Mouse (Mus musculus): ENCODE results near the gene Atp2b4. TPM values are rescaled to one million over a fixed set of nuclear protein-coding genes. Genes with fewer than 3 reads are reported as not detected.

The Atp2b4 gene
- total and polyA plus RNA-seq, 3 experiments: 18.8 to 21.1 TPM; not detected in 1

- TF ChIP-seq TCF12 (IDR thresholded peaks at IDR 0.05; ENCODE audit: low read depth, low read length) (no peak), TAL1 (IDR thresholded peaks at IDR 0.05; ENCODE audit: low read length) (no peak), JUND (IDR thresholded peaks at IDR 0.05; ENCODE audit: low read depth, low read length) (no peak), POLR2A (IDR thresholded peaks at IDR 0.05; ENCODE audit: control insufficient read depth in 1 of 2, insufficient read depth in 1 of 2, low read depth in 1 of 2, low read length in 2 of 2, poor library complexity in 1 of 2) (no peak)
- H3K4me1 ChIP-seq (ENCODE audit: control insufficient read depth in 1 of 2, insufficient read depth in 2 of 2, low read length in 2 of 2): peaks cover 22 to 47% of the 10 kb centered on the region in 2 experiments
Observed at GRCm38 (mm10) chr1:133797327-133797978, 3.4 kb downstream of the Atp2b4 start.

GRCm38 (mm10) chr1:133793646-133794045 lies 7.2 kb downstream of the Atp2b4 start:
- DNase-seq (ENCODE audit: low read depth, low spot score): peak; percentile 53
- Histone ChIP-seq H3K79me2 (ENCODE audit: control insufficient read depth, insufficient read depth, low read length, poor library complexity) (no peaks in the 10 kb centered on the region), H3K4me3 (ENCODE audit: control insufficient read depth in 1 of 2, insufficient read depth in 1 of 2, low read depth in 2 of 2, low read length in 2 of 2) (no peak overlapping the region), H3K4me1 (ENCODE audit: control insufficient read depth in 1 of 2, insufficient read depth in 2 of 2, low read length in 2 of 2) (peaks cover 11 to 26% of the 10 kb centered on the region in 2 experiments), H3K27ac (ENCODE audit: control insufficient read depth, low read depth, low read length) (no peak overlapping the region), H3K9ac (ENCODE audit: control insufficient read depth, low read depth, low read length, poor library complexity, severe bottlenecking) (no peak overlapping the region), H3K9me3 (replicated peaks; ENCODE audit: insufficient read depth, low read length) (no peaks in the 10 kb centered on the region), H3K27me3 (ENCODE audit: control insufficient read depth in 1 of 2, insufficient read depth in 2 of 2, low read length in 2 of 2) (no peaks in the 10 kb centered on the region), H3K36me3 (ENCODE audit: control insufficient read depth in 1 of 2, insufficient read depth in 2 of 2, low read length in 2 of 2) (peaks cover 0 to 20% of the 10 kb centered on the region in 2 experiments; a peak in 2 of 4 replicates)
- peak; percentile 8; the same call in 1 of the 2 replicates for TF ChIP-seq GATA1 (IDR thresholded peaks at IDR 0.05; ENCODE audit: low read depth, low read length)
- TF ChIP-seq TCF12 (IDR thresholded peaks at IDR 0.05; ENCODE audit: low read depth, low read length): no peak
- no peak for TF ChIP-seq ZKSCAN1 (IDR thresholded peaks at IDR 0.05; ENCODE audit: low read depth, low read length)
- TF ChIP-seq SMC3 (IDR thresholded peaks at IDR 0.05; ENCODE audit: low read depth, low read length): no peak
- TF ChIP-seq ZC3H11A (IDR thresholded peaks at IDR 0.05; ENCODE audit: low read depth, low read length): no peak
- peak; percentile 66; the same call in 1 of the 2 replicates for TF ChIP-seq ELF1 (IDR thresholded peaks at IDR 0.05; ENCODE audit: low read depth, low read length)

More at GRCm38 (mm10) chr1:133797327-133797978, 3.4 kb downstream of the Atp2b4 start:
- peaks cover 9% of the 10 kb centered on the region for H3K79me2 ChIP-seq (ENCODE audit: control insufficient read depth, insufficient read depth, low read length, poor library complexity)
- H3K27ac ChIP-seq (ENCODE audit: control insufficient read depth, low read depth, low read length): peak overlapping the region; percentile 39; the same call in 1 of the 2 replicates
- DNase-seq (ENCODE audit: low read depth, low spot score): no peak
- H3K4me3 ChIP-seq (ENCODE audit: control insufficient read depth in 1 of 2, insufficient read depth in 1 of 2, low read depth in 2 of 2, low read length in 2 of 2): no peak overlapping the region
- H3K9me3 ChIP-seq (replicated peaks; ENCODE audit: insufficient read depth, low read length): no peaks in the 10 kb centered on the region
- H3K9ac ChIP-seq (ENCODE audit: control insufficient read depth, low read depth, low read length, poor library complexity, severe bottlenecking): no peak overlapping the region
- H3K27me3 ChIP-seq (ENCODE audit: control insufficient read depth in 1 of 2, insufficient read depth in 2 of 2, low read length in 2 of 2): no peaks in the 10 kb centered on the region
- H3K36me3 ChIP-seq (ENCODE audit: control insufficient read depth in 1 of 2, insufficient read depth in 2 of 2, low read length in 2 of 2): peaks cover 0 to 37% of the 10 kb centered on the region in 2 experiments; a peak in 2 of 4 replicates

GRCm38 (mm10) chr1:133790011-133790410 lies 10.8 kb downstream of the Atp2b4 start:
- Histone ChIP-seq H3K9ac (ENCODE audit: control insufficient read depth, low read depth, low read length, poor library complexity, severe bottlenecking) (no peak overlapping the region), H3K36me3 (ENCODE audit: control insufficient read depth in 1 of 2, insufficient read depth in 2 of 2, low read length in 2 of 2) (peaks cover 0 to 11% of the 10 kb centered on the region in 2 experiments; a peak in 2 of 4 replicates), H3K27me3 (ENCODE audit: control insufficient read depth in 1 of 2, insufficient read depth in 2 of 2, low read length in 2 of 2) (no peaks in the 10 kb centered on the region), H3K79me2 (ENCODE audit: control insufficient read depth, insufficient read depth, low read length, poor library complexity) (no peaks in the 10 kb centered on the region), H3K9me3 (replicated peaks; ENCODE audit: insufficient read depth, low read length) (no peaks in the 10 kb centered on the region), H3K4me1 (ENCODE audit: control insufficient read depth in 1 of 2, insufficient read depth in 2 of 2, low read length in 2 of 2) (peaks cover 7 to 10% of the 10 kb centered on the region in 2 experiments; a peak in 3 of 4 replicates), H3K4me3 (ENCODE audit: control insufficient read depth in 1 of 2, insufficient read depth in 1 of 2, low read depth in 2 of 2, low read length in 2 of 2) (no peak overlapping the region), H3K27ac (ENCODE audit: control insufficient read depth, low read depth, low read length) (no peak overlapping the region)
- DNase-seq (ENCODE audit: low read depth, low spot score): no peak
- no peak for TF ChIP-seq NRF1 (IDR thresholded peaks at IDR 0.05; ENCODE audit: insufficient read depth, low read depth, low read length, poor library complexity, severe bottlenecking)
- no peak for TF ChIP-seq CTCF (IDR thresholded peaks at IDR 0.05 in 2 of 3, conservative IDR thresholded peaks at IDR 0.05 in 1 of 3; ENCODE audit: control insufficient read depth in 1 of 3, insufficient read depth in 1 of 3, low read depth in 2 of 3, low read length in 3 of 3, poor library complexity in 1 of 3, severe bottlenecking in 1 of 3)
- TF ChIP-seq UBTF (IDR thresholded peaks at IDR 0.05; ENCODE audit: borderline replicate concordance, insufficient read depth, low read depth, low read length): no peak
- TF ChIP-seq MAX (IDR thresholded peaks at IDR 0.05; ENCODE audit: low read length): no peak

All from MEL (cell line).